ENCODE assay signal across 12 mouse cellular contexts in the genomic region with DNA sequence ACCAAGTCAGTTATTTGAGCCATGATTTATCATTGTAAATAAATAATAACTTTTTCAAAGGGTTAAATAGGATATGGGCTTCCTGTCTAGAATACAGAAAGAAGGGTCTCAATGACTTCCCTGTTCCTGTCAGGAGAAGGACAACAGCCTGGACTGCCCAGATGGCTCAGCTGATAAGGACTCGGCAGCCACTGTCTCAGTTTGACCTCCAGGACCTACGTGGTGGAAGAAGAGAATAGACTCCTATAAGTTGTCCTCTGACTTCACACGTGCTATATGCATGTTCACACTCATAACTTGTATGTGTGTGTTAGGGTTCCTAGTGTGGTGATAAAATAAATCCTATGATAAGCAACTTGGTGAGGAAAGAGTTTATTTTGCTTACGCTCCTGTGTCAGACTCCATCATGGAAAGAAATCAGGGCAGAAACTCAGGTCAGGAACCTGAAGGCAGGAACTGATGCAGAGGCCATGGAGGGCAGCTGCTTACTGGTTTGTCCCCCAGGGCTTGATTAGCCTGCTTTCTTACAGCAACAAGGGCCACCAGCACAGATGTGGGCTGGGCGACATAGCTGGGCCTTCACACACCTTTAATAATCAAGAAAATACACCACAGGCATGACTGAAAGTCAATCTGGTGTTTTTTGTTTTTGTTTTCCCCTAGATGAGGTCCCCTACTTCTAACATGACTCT. TPM values are rescaled to one million over a fixed set of nuclear protein-coding genes. Genes with fewer than 3 reads are reported as not detected.
A peak's percentile ranks its signal among the peaks of the same experiment; 100 is the strongest.
DNase-seq lines count a peak whose midpoint lies in the region; ATAC-seq lines count a peak whose summit lies in the region.
"Had no signal": no experiment of that assay in that cellular context is flagged by ENCODE, and none has a peak within 500 bp of the region (broad histone marks: within the 10 kb centered on the region; RNA-seq: fewer than 3 reads in every experiment).

No protein-coding gene starts in this region.

- H3K4me2 ChIP-seq in heart, embryonic 14.5 days (ENCODE audit: low read length), result 0 out of 2 replicates have a peak overlapping the region, but pooled peaks have one; percentile 77
- H3K4me2 ChIP-seq in midbrain, embryonic 13.5 days (replicated peaks), result no peak overlapping the region
- H3K4me2 ChIP-seq in midbrain, embryonic 16.5 days (ENCODE audit: low read length), result no peak overlapping the region
- H3K4me2 ChIP-seq in limb, embryonic 12.5 days, result peak overlapping the region; percentile 65; the same call in 1 of the 2 replicates

- H3K27ac ChIP-seq in heart, embryonic 14.5 days (replicated peaks in 1 of 2; ENCODE audit: control insufficient read depth in 1 of 2, insufficient read depth in 1 of 2, low read depth in 2 of 2, low read length in 2 of 2), result no peak overlapping the region; a peak in 1 of 4 replicates
- H3K27ac ChIP-seq in midbrain, embryonic 13.5 days, result 0 out of 2 replicates have a peak overlapping the region, but pooled peaks have one; percentile 39
- no peak overlapping the region for H3K27ac ChIP-seq in midbrain, embryonic 16.5 days (ENCODE audit: low read length)
- no peak overlapping the region for H3K27ac ChIP-seq in limb, embryonic 12.5 days
- H3K27ac ChIP-seq: neural tube, embryonic 12.5 days had no signal

- H3K9me3 ChIP-seq in heart, embryonic 14.5 days (ENCODE audit: control insufficient read depth, low read length), result 0 out of 2 replicates have a peak, but pooled peaks cover 5% of the 10 kb centered on the region
- no peaks in the 10 kb centered on the region for H3K9me3 ChIP-seq in midbrain, embryonic 13.5 days
- H3K9me3 ChIP-seq in midbrain, embryonic 16.5 days (replicated peaks; ENCODE audit: control insufficient read depth, low read length, poor library complexity, severe bottlenecking), result no peaks in the 10 kb centered on the region
- H3K9me3 ChIP-seq in limb, embryonic 12.5 days, result peaks cover 6% of the 10 kb centered on the region; the same call in 1 of the 2 replicates
- H3K9me3 ChIP-seq: forebrain, embryonic 13.5 days; neural tube, embryonic 12.5 days had no signal

- 76% methylated on average over 5 of the region's 5 CpGs for WGBS in heart, embryonic 14.5 days
- 84% methylated on average over 5 of the region's 5 CpGs for WGBS in midbrain, embryonic 13.5 days
- WGBS in midbrain, embryonic 16.5 days, result 90% methylated on average over 5 of the region's 5 CpGs
- 86% methylated on average over 5 of the region's 5 CpGs for WGBS in limb, embryonic 12.5 days

- peak overlapping the region; percentile 98; the same call in 1 of the 2 replicates for H3K9ac ChIP-seq in heart, embryonic 14.5 days (ENCODE audit: low read length)
- no peak overlapping the region for H3K9ac ChIP-seq in midbrain, embryonic 13.5 days (replicated peaks)
- no peak overlapping the region for H3K9ac ChIP-seq in midbrain, embryonic 16.5 days (ENCODE audit: low read depth, low read length)
- no peak overlapping the region for H3K9ac ChIP-seq in limb, embryonic 12.5 days (replicated peaks)

- H3K27me3 ChIP-seq in heart, embryonic 14.5 days (ENCODE audit: control insufficient read depth, insufficient read depth, low read length), result no peaks in the 10 kb centered on the region
- peaks cover 4% of the 10 kb centered on the region; the same call in 1 of the 2 replicates for H3K27me3 ChIP-seq in midbrain, embryonic 13.5 days
- H3K27me3 ChIP-seq in midbrain, embryonic 16.5 days (ENCODE audit: control insufficient read depth, insufficient read depth, low read depth, low read length), result no peaks in the 10 kb centered on the region
- H3K27me3 ChIP-seq in limb, embryonic 12.5 days, result no peaks in the 10 kb centered on the region
- H3K27me3 ChIP-seq: forebrain, embryonic 13.5 days; neural tube, embryonic 12.5 days had no signal

- intact Hi-C loops in left cerebral cortex, postnatal 36 days (cut with DNase I), result no loop called here

- DNase-seq in heart, adult 9 months (ENCODE audit: low spot score in 2 of 2), result no peak
- DNase-seq in yolk sac, embryonic 10.5 days (ENCODE audit: low spot score), result peak; percentile 52
- no peak for DNase-seq in left cerebral cortex, postnatal 36 days (ENCODE audit: low spot score in 2 of 2)
- DNase-seq in kidney, postnatal 4 days, result no peak
- DNase-seq: cerebellum, adult 2 months; spleen, adult 18-20 months had no signal

- no peaks in the 10 kb centered on the region for H3K36me3 ChIP-seq in heart, embryonic 14.5 days (ENCODE audit: control insufficient read depth, insufficient read depth, low read length)
- H3K36me3 ChIP-seq in midbrain, embryonic 13.5 days, result no peaks in the 10 kb centered on the region
- no peaks in the 10 kb centered on the region for H3K36me3 ChIP-seq in midbrain, embryonic 16.5 days (ENCODE audit: control insufficient read depth, insufficient read depth, low read length)
- no peaks in the 10 kb centered on the region for H3K36me3 ChIP-seq in limb, embryonic 12.5 days
- H3K36me3 ChIP-seq: neural tube, embryonic 12.5 days had no signal

- ATAC-seq in heart, embryonic 14.5 days (ENCODE audit: insufficient number of reproducible peaks, insufficient read depth, low FRiP score, low read depth), result no peak
- ATAC-seq in midbrain, embryonic 13.5 days, result no peak
- no peak for ATAC-seq in midbrain, embryonic 16.5 days
- ATAC-seq in limb, embryonic 12.5 days (ENCODE audit: insufficient number of reproducible peaks, insufficient read depth, low FRiP score, low TSS enrichment, low read depth), result no peak
- ATAC-seq: forebrain, embryonic 13.5 days had no signal

- H3K4me3 ChIP-seq in heart, embryonic 14.5 days (ENCODE audit: control insufficient read depth in 1 of 2, insufficient read depth in 1 of 2, low read depth in 1 of 2, low read length in 2 of 2), result no peak overlapping the region
- 0 out of 2 replicates have a peak overlapping the region, but pooled peaks have one; percentile 64 for H3K4me3 ChIP-seq in midbrain, embryonic 13.5 days (replicated peaks)
- no peak overlapping the region for H3K4me3 ChIP-seq in midbrain, embryonic 16.5 days (ENCODE audit: low read depth, low read length)
- no peak overlapping the region for H3K4me3 ChIP-seq in limb, embryonic 12.5 days (replicated peaks)

- peaks cover 7 to 20% of the 10 kb centered on the region in 2 experiments for H3K4me1 ChIP-seq in heart, embryonic 14.5 days (ENCODE audit: control insufficient read depth in 2 of 2, insufficient read depth in 2 of 2, low read length in 2 of 2)
- H3K4me1 ChIP-seq in midbrain, embryonic 13.5 days (replicated peaks), result peaks cover 18% of the 10 kb centered on the region
- peaks cover 11% of the 10 kb centered on the region for H3K4me1 ChIP-seq in midbrain, embryonic 16.5 days (ENCODE audit: control insufficient read depth, insufficient read depth, low read length)
- peaks cover 11% of the 10 kb centered on the region for H3K4me1 ChIP-seq in limb, embryonic 12.5 days (replicated peaks)

RNA-seq across cellular contexts. Expression of gene Snx9, which starts 1.4 kb away (rescaled TPM):
- 28.8 and 29.6 TPM in 2 replicates for polyA plus RNA-seq in heart, embryonic 14.5 days (2014; fragmentation: Nextera tagmentation; extraction: Ambion mirVana)
- polyA plus RNA-seq in midbrain, embryonic 13.5 days (2015; fragmentation: Nextera tagmentation; extraction: Ambion mirVana), result 6.6 and 7.4 TPM in 2 replicates
- 5.6 and 5.9 TPM in 2 replicates for polyA plus RNA-seq in midbrain, embryonic 16.5 days (2015; fragmentation: Nextera tagmentation; extraction: Ambion mirVana)
- polyA plus RNA-seq in limb, embryonic 12.5 days (2016; fragmentation: Nextera tagmentation; extraction: Ambion mirVana), result 28.9 and 30.6 TPM in 2 replicates
- 10 to 100 TPM; 13.0 to 14.3 TPM for total RNA-seq in left cerebral cortex, postnatal 36 days (2021)

Comparison
In these comparisons a context has a peak if more than half of its experiments do, and no peak if none do; other contexts are left out.
1. H3K4me2 ChIP-seq: peak in heart, embryonic 14.5 days (single experiment) and limb, embryonic 12.5 days (single experiment); none in midbrain, embryonic 13.5 days (single experiment) and midbrain, embryonic 16.5 days (single experiment).